Mouse (Mus musculus): Measurements from ENCODE around the gene Mettl18.
A peak's percentile ranks its signal among the peaks of the same experiment; 100 is the strongest.
"Not testable (repeated sequence)": the region's sequence is repeated elsewhere in the genome, so short reads cannot be mapped to it uniquely, and the experiment has no call there.

The Mettl18 gene

DNA sequence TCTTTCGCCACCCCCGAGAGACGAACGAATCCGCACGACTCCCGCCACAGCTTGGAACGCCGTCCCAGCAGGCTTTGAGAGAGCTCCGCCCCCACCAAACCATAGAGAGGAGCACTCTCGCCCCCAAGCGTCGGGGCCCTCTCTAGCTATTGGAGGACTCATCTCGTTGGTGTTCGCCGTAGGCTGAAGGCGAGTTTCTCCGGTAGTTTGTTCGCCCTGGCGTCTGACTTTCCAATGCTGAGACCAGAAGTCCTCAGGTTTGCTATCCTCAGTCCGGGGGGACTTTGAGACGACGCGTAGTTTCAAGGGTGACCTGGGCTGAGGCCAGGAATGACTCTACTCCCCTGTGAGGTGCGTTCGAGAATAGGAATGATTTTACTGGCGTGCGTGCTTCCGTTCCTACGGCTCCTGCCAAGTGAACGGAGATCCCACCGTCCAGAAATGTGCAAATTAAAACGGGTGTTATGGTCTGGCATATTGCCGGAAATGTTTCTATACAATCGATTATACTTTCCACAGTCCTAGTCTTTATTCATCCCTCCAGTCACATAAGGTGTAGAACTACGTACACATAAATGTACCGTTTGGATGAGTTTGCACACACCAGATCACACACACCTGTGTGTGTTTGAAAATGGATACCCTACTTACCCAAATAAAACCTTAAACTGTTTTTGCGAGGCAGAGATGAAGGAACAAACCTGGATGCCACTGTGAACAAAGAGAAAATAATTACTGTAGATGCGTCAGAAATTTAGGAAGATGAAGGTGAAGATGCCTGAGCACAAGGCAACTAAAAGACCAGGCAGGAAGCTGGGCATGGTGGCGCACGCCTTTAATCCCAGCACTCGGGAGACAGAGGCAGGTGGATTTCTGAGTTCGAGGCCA lies at the start of gene Mettl18, which contains the start of gene BC055324:
Gene Mettl18 (plus strand): TSS at position 169 of the 888 bp plus-strand sequence.
Gene BC055324 (minus strand): TSS at position 76 of the 888 bp plus-strand sequence.
- peak; percentile 76 for DNase-seq (ENCODE audit: low spot score)

DNA sequence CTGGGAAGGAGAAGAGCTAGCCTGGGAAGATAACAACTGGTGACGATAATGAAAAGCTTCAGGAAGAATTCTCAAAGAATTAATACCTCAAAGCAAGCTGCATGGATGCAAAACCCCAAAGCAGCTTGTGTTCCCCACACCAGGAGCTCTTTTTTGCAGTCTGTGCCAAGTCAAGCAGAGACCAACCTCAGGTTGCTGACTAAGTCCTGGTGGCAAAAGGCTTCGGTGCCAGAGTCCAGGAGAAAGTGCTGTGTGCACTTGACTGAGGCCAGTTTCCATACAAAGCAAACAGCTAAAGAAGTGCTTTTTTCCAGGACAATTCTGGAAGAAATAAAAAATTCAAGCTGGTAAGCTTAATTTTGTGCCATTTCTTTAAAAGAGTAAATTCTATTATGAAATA lies 41.3 kb upstream of the Mettl18 start:
- DNase-seq (ENCODE audit: low spot score), result no peak

DNA sequence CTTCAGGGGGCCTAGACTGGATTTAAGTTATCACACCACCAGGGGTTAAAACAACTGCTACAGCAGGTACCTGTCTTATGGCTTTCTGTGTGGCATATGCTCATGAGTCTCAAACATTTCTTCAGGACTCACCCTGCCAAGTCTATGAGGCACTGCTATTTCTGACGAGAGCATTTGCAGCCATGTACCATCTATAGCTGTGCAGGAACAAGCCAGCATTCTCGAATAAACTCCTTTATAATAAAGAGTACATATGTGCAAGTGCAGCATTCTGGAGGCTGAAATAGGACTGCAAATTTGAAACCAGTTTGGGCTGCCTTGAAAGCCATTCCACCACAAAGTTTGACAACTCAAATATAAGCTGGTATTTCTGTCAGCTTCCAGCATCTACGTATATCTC lies 36.7 kb upstream of the Mettl18 start:
- no peak for DNase-seq (ENCODE audit: low spot score)

DNA sequence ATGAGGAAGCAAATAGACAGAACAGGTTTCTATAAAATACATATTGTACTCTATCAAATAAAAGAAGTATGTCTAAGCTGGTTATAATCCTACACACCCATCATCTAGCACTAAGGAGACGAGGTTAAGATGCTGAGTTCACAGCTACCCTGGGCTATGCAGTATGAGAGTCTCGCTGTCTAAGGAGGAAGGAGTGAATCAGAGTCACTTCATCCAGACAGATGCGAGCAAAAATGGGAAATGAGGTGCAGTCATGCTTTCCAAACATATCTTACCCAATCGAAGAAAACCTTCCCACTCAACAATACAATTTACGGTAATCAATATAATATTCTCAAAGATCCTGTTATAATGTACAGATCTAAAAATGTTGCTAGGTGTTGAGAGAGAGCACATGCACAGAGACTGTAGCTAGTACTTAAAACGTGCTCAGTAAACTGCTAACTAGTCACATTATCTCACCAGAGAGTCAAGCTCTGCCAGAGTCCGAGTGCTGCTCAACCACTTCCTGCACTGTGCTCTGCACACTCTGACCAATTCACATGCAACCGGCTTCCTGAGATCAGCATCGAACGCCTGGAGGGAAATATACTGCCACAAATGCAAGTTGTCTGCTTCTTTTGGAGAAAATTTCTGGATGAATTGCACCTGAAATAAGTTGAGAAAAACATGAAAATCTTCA lies 30.5 kb upstream of the Mettl18 start:
- no peak for DNase-seq (ENCODE audit: low spot score)

DNA sequence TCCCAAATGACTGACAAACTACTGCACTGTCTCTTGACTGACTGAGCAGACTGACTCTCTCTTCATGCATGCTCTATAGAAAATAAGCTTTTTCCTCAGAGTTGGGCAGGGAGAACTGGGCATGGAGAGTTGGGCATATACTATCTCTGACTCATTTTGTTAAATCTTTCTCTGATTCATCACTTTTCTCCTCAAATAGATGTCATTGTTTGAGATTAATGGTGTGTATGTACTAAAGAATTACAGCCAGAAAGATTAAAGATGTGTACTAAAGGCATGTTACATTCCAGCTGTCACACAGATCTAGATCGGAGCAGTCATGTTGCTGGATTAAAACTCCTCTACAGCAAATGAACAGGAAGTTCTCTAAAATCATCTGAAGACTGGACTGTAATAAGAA lies 20.2 kb upstream of the Mettl18 start:
- DNase-seq (ENCODE audit: low spot score), result no peak

DNA sequence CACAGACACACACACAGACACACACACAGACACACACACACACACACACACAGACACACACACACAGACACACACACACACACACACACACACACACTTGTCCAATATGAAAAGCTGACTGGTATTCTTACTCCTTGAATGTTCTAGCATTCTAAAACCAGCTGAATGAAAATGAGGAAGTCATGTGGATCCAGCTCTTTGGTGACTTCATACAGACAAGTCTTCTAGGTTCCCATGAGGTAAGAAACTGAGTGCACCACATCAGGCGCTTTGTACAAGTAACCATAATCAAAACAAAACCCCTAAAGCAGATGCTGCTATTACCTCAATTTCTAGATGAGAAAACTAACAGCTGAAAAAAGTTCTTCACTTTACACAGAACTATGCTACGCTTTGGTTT lies 19.6 kb upstream of the Mettl18 start:
- no peak for DNase-seq (ENCODE audit: low spot score)

DNA sequence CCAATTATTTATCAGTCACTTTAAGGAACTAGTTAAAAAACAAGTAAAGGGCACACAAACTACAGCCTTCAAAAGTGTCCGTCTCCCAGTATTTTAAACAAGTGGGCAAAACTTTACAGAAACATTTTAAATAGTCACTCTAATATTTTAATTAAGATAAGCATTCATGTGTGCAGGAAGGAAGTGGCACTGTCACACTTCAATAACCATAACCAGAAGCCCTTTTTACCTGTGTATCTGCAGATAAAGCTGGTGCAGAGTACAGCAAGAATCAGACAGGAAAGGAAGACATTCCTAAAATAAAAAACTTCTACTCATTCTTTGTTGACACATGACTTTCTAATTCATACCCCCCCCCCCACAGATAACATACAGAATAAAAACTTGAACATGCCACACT lies 18.2 kb upstream of the Mettl18 start:
- DNase-seq (ENCODE audit: low spot score), result no peak

DNA sequence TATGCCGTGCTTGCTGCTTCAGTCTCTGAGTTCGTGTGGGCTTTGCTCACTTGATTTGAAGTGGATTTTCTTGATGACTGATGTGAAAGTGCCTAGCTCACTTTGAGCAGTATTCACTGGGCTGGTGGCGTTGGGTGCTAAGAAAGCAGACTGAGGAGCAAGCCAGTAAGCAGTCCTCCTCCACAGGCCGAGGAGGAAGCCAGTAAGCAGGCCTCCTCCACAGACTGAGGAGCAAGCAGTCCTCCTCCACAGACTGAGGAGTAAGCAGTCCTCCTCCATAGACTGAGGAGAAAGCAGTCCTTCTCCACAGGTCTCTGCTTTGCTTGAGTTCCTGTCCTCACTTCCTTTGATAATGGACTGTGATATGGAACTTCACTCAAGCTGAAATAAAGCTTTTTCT lies 2.3 kb upstream of the Mettl18 start:
- DNase-seq (ENCODE audit: low spot score), result no peak

DNA sequence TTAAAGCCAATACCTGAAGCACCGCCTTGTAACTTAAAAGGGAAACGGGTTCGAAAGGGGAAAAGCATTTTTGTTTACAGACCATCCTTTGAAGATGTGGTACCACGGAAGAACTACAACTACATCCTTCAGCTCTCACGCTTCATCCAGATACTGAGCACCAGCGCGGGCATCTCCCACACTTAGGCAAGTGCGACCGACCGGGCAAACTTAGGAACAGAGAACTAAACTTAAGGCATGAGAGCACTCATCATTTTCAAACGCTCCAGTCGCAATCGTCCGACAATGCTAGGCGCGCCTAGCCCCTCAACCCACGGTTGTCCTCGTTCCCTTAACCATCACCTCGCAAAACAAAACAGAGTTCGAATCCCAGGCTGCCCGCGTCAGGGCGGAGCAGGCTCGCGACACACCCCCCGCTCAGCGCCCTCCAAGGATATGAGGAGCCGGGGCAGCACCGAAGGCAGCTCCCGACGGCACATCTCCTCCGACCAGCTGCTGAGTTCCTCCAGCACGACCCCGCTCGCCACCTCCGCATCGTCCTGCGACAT lies 442 bp upstream of the Mettl18 start:
- no peak for DNase-seq (ENCODE audit: low spot score)

DNA sequence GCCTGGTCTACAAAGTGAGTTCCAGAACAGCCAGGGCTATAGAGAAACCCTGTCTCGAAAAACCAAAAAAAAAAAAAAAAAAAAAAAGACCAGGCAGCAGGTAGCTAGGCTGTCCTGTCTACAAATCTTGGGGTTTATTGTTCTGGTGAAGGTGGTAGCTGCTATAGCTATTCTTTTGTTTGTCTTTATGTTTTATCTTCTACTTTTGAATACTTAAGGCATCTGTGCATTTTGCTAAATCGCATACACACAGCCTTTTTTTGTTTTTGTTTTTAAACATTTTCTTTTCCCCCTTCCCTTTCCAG lies 872 bp downstream of the Mettl18 start:
- DNase-seq (ENCODE audit: low spot score), result no peak

DNA sequence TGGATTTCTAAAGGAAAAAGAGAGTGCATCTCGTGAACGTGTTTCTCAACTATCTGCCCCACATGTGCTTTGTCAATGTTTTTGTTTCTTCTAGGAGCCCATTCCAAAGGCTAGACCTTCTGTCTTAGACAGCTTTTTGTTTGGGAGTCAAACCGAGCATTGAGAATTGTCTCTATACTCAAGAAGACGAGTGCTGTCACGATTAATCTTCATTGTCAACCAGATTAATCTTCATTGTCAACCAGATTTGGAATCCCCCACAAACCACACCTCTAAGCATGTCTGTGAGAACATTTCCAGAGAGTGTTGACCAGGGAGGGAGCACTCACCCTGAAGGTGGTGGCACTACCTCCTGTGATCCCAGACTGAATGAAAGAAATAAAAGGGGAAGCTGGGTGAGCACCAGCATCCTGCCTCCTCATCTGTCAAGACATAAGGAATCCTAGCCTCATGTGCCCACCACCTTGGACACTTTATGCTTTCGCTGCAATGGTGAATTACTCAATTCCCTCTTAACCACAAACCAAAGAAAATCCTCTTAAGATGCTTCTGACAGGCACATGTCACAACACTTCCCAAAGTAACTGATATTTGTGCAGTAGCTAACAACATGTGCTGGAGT lies 7.3 kb downstream of the Mettl18 start:
- no peak for DNase-seq (ENCODE audit: low spot score)

DNA sequence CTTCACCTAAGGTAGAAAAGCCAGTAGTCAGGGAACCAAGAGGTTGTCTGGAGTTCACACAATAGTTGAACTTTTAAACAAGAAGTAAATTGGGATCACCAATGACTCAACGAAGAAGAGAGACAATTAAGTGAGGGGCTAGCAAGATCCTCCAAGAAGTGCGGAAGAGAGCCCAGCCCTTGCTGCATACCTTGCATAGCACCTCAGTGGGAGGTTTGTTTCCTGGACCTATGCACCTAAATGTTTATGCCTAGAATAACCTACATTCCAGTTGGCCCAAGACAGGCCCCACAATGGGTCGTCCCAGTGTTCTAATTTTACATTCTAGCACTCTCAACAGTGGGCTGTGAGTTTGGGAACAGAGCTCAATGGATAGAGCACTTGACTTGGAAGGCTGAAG lies 9.6 kb downstream of the Mettl18 start:
- no peak for DNase-seq (ENCODE audit: low spot score)

DNA sequence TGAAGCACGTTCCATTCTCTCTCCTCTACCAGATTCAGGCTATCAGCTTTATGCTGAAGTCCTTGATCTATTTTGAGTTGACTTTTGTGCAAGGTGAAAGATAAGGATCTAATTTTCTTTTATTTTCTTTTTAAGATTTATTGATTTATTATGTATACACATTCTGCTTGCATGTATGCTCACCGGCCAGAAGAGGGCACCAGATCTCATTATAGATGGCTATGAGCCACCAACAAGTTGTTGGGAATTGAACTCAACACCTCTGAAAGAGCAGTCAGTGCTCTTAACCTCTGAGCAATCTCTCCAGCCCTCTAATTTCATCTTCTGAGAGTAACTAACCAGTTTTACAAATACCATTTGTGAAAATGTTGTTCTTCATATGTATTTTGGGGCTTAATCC lies 14.5 kb downstream of the Mettl18 start:
- no peak for DNase-seq (ENCODE audit: low spot score)

DNA sequence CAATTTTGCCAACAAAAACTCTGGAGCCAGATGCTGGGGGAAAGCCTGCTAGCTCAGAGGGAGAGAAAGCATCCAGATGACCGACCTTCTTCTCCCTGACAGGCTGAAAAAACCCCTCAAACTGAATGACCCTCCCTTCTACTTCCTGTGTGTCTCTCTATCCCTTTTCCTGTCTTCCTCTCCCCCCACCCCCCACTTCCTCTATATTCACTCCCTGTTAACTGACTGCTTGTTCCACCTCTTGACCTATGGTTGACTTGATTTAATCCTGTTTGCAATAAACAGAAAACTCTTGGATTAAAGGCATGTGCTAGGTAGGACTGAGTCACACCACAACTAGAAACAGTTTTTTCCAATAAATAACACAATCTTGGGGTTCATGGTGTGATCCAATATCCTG lies 19.9 kb downstream of the Mettl18 start:
- DNase-seq (ENCODE audit: low spot score), result no peak

DNA sequence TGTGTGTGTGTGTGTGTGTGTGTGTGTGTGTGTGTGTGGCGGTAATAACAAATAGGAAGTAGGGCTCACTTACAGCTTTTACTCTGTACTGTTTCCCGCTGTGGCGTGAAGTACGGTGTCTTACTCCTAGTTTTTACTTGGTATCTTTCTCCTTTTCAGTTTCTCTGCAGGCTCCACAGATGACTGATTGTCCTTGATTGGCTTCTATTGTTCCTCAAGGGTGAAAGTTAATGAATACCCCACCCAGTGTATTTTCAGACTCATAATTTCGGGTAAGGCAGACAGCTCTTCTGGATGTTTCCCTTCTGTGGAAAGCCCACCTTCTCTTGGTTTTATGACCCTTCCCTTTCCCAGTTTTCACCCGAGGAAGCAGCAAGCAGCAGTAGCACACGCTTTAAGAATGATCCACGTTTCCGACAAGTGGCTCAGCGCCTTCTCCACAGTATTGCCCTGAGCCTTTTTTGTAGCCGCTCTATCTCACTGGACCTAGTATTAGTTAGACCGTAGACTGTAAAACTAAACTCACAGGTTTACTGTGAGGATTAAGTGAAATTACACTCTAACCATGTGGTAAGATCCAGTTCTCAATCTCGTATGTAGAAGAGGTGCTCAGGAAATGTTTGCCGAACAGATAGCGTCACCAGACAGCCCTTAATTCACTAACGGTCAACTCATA lies 23.7 kb downstream of the Mettl18 start:
- no peak for DNase-seq (ENCODE audit: low spot score)

DNA sequence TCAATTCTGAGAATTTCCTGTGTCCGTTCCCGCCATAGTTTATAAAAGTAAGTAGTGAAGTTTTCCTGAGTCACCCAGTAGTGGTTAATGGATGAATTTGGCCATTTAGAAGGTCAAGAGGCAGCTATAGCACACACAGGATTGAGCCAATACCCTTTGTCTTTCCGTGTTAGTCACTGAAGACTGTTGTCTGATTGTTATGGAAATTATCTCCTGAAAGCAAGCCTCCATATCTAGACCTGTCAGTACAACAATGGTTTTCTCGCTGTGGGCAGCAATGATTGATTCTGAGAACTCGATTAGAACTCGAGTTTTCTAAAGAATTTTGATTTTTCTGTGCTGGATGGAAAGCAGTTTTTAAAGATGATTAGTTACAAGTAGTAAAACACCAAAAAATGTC lies 25.1 kb downstream of the Mettl18 start:
- no peak for DNase-seq (ENCODE audit: low spot score)

DNA sequence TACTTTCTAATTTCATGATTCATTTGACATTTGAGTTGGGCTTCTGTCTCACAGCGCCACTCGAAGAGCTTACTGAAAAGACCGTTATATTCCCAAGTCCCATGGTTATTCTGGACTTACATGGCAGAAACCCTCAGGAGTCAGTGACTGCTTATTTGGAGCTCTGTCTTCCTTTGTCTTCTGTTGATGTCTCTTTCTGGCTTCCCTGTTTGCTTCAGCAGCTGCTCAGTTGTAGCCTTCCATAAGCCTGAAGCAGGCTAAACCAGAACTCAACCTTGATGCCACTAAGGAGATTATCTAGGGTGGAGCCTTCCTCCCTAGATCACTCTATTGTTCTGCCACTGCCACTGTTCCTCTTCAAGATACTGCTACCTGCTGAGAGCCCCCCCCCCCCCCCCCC lies 26.1 kb downstream of the Mettl18 start:
- not testable (repeated sequence) for DNase-seq (ENCODE audit: low spot score)

DNA sequence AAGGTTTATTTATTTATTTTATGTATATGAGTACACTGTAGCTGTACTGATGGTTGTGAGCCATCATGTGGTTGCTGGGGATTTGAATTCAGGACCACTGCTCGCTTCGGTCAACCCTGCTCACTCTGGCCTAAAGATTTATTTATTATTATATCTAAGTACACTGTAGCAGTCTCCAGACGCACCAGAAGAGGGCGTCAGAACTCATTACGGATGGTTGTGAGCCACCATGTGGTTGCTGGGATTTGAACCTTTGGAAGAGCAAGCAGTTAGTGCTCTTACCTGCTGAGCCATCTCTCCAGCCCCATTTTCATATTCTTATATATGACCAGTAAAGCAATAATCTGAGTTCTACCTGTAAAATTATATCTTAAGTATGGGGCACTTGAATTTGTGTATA lies 27.4 kb downstream of the Mettl18 start:
- DNase-seq (ENCODE audit: low spot score), result not testable (repeated sequence)

DNA sequence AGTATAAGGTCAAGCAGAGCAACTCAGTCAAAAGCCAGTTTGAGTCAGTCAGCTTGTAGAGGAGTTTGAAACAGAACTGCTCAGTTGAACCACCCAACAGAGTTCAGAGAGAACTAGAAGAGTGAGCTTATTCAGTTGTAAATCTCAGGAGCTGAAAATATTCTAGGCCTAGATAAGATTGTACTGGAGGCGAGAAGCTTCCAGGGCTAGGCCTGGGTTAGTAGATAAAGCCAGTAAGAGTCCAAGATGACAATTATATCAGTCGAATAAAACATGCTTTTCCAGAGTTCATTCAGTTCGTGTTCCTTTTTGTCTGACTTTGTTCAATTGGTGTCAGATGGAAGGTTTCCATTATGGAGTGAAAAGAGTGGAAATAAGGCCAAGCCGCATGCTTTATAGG lies 31.0 kb downstream of the Mettl18 start:
- DNase-seq (ENCODE audit: low spot score), result no peak

DNA sequence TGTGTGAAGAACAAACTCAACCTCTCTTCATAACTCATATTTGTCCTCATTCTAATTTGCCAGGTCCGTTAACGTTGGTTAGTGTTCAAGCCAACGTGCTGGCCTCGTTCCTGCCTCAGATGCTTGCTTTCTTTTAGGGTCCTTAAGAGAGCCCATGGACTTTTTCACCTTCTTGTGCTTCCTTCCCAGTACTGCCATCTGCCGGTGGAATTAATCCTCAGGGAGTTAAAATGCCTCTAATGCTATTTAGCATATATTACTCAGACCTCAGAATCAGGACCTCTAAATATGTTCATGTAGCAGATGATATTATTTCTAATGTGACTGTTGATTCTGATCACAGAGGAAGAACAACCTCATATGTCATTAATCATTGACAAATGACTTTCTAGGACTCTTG lies 32.7 kb downstream of the Mettl18 start:
- DNase-seq (ENCODE audit: low spot score), result no peak

DNA sequence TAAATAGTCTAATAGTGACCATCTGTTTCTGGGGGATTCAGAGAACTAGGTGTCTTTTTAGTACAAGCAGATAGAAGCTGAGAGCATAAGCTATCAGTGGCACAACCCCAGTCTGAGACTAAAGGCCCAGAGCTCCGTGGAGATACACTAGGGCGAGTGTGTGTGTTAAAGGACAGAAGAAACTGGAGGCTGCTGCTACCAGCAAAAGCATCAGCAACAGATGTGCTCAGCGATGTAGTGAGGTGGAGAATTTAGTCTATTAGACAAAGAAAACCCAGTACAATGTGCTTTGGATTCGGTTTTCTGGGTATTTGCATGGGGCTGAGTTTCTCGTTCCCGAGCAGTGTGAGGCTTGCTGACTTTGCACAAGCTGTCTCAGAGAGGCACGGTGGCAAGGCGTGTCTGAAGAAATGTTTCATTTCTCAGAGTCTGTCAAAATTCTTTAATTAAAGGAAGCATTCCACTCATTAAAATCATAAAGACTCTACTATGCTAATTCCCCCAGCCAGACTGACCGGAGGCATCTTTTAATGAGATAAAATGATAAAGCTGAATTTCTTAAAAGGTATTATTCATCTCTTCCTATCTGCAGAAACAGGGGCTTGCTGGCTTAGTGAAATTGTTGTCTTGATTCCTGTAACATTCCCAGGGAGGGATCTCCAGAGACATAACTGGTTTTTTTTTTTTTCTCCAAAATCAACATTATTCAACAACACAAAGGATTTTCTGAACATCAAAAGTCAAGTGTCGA lies 45.9 kb downstream of the Mettl18 start:
- DNase-seq (ENCODE audit: low spot score), result no peak

DNA sequence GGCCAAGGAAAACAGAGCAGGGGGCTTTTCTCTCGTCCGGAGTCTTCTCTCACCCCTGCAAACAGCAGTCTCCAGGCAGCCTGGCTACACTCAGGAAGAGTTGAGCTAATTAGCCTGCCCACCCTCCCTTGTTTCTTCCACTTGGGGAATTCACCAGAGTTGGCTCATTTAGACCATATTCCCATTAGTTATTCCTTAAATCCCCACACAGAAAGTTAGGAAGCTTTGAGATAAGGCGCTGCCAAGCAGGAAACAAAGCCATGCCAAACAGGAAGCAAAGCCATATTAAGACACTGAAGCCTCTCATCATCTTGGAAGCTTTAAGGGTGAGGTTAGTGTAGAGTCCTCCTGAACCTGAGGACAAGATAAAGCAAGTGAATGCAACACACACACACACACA lies 48.9 kb downstream of the Mettl18 start:
- no peak for DNase-seq (ENCODE audit: low spot score)
